Mouse (Mus musculus) spleen, adult 2 months (tissue): ENCODE data around the gene Fbln2.

Experiments
- CTCF ChIP-seq: fragments of 200-500 bp; IDR thresholded peaks from 2 replicates; pipeline ENCODE4 v1.5.1; 2011; ENCODE audit warnings: mild to moderate bottlenecking, inconsistent platforms; ENCODE audit not compliant: insufficient read depth, insufficient read length, insufficient replicate concordance; ENCODE audit errors: extremely low read depth
- POLR2A ChIP-seq: fragments of 200-500 bp; IDR thresholded peaks from 2 replicates; pipeline ENCODE4 v1.6.1; 2011; ENCODE audit warnings: low read depth, low read length, inconsistent platforms

GRCm38 (mm10) chr6:91186161-91186931, 25.9 kb upstream of the Fbln2 start:
- no peak for TF ChIP-seq POLR2A
- peak; percentile 76; the same call in 1 of the 2 replicates for TF ChIP-seq CTCF
